Mouse (Mus musculus) liver, embryonic 14.5 days (tissue): ENCODE data around the gene Smarcb1. TPM values are rescaled to one million over a fixed set of nuclear protein-coding genes. Genes with fewer than 3 reads are reported as not detected.

Experiments
- ATAC-seq: fragments of 200-750 bp; cut with Nextera tagmentation; 2 replicates; pipeline ENCODE4 v1.8.0; 2017; ENCODE audit warnings: moderate number of reproducible peaks, mild to moderate bottlenecking, moderate library complexity; ENCODE audit not compliant: insufficient read depth
- DNase-seq, 3 experiments: peaks; one replicate each; pipeline ENCODE4 v3.0.0-alpha.2; 2012 to 2013; ENCODE audit warnings: low read depth in 3 of 3, low spot score in 3 of 3
- H3K27ac ChIP-seq: fragments of 300-500 bp; sonication (generic); 2 replicates; pipeline ENCODE4 v1.5.1; 2014; ENCODE audit warnings: moderate library complexity, mild to moderate bottlenecking, control low read depth, inconsistent platforms
- H3K27me3 ChIP-seq: fragments of 300-500 bp; sonication (generic); 2 replicates; pipeline ENCODE4 v1.6.1; 2014; ENCODE audit warnings: mild to moderate bottlenecking, low read length, moderate library complexity; ENCODE audit not compliant: control insufficient read depth, insufficient read depth
- H3K36me3 ChIP-seq: fragments of 300-500 bp; sonication (generic); replicated peaks from 2 replicates; pipeline ENCODE4 v1.6.1; 2014; ENCODE audit warnings: low read depth; ENCODE audit not compliant: control insufficient read depth, insufficient read depth
- H3K4me1 ChIP-seq, 2 experiments: fragments of 200-500 bp in 1 of 2; fragments of 300-500 bp in 1 of 2; sonication (generic) in 1 of 2; replicated peaks; 2 replicates each; pipeline ENCODE4 v1.6.1; 2012 to 2014; ENCODE audit warnings: antibody characterized with exemption in 1 of 2, inconsistent platforms in 1 of 2, low read length in 1 of 2; ENCODE audit not compliant: control insufficient read depth in 2 of 2, insufficient read depth in 2 of 2
- H3K4me2 ChIP-seq: fragments of 300-500 bp; sonication (generic); 2 replicates; pipeline ENCODE4 v1.6.1; 2014; ENCODE audit warnings: low read depth, mild to moderate bottlenecking, control low read depth, moderate library complexity
- H3K4me3 ChIP-seq, 2 experiments: fragments of 200-500 bp in 1 of 2; fragments of 300-500 bp in 1 of 2; sonication (generic) in 1 of 2; 2 replicates each; pipeline ENCODE4 v1.5.1; 2012 to 2014; ENCODE audit warnings: low read depth in 2 of 2, low read length in 2 of 2, mild to moderate bottlenecking in 2 of 2, control low read depth in 1 of 2, inconsistent platforms in 1 of 2, moderate library complexity in 1 of 2; ENCODE audit not compliant: insufficient read depth in 1 of 2
- H3K9ac ChIP-seq: fragments of 300-500 bp; sonication (generic); replicated peaks from 2 replicates; pipeline ENCODE4 v1.6.1; 2014; ENCODE audit warnings: mild to moderate bottlenecking, control low read depth, moderate library complexity
- H3K9me3 ChIP-seq: fragments of 300-500 bp; sonication (generic); 2 replicates; pipeline ENCODE4 v1.6.1; 2016; ENCODE audit warnings: low read length, mixed read lengths; ENCODE audit not compliant: control insufficient read depth
- CTCF ChIP-seq: IDR thresholded peaks from 2 replicates; pipeline ENCODE4 v1.5.1; 2016; ENCODE audit warnings: antibody characterized with exemption, low read depth, control low read depth
- EP300 ChIP-seq: IDR thresholded peaks from 2 replicates; pipeline ENCODE4 v1.6.1; 2016; ENCODE audit warnings: antibody characterized with exemption, low read depth
- WGBS: fragments of 180-500 bp; shearing (Covaris S2); extraction: QIAGEN DNeasy Blood & Tissue Kit; methylation state at CpG from one replicate; pipeline ENCODE4 v1.1.7; 2014; ENCODE audit not compliant: insufficient replicate concordance; 5-methylcytosine and 5-hydroxymethylcytosine counted together
- polyA plus RNA-seq, 2 experiments: library from polyadenylated mRNA; depleted of rRNA in 1 of 2; stranded (reverse) in 1 of 2; unstranded in 1 of 2; fragments of >200 nt; fragmentation: Nextera tagmentation in 1 of 2; extraction: Ambion mirVana in 1 of 2; gene quantifications; 2 replicates each; pipeline versions ENCODE4 v1.2.1 to v1.2.3; 2012 to 2014

Gene Smarcb1
- polyA plus RNA-seq, 2 experiments, result 28.5 to 47.7 TPM

DNA sequence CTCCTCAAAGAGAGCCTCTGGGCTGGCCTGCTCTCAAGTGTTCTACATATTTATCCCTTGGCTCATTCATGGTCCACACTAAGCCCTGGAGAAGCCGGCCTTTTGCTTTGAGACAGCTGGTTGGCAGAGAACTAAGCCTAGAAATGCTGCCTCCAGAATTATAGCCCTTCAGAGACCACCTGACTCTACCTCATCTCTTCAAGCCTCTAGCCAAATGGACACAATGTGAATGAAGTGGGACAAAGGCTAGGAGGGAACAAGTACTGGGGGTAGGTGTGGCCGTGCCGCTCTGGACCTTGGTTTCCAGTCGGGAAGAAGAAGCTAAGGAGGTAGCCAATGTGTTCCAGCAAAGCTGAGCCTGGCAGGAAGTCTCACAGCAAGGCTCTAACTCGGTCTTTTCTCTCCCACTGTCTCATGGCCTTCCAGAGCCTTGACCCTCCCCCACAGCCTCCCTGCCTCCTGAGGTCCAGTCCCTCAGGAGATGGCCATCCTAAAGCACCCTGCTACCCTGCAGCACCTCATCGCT, 23.3 kb downstream of the Smarcb1 start:
- H3K27ac ChIP-seq, result no peak overlapping the region
- H3K9me3 ChIP-seq, result no peaks in the 10 kb centered on the region
- WGBS, result 82% methylated on average over 6 of the region's 6 CpGs
- H3K9ac ChIP-seq, result no peak overlapping the region
- H3K27me3 ChIP-seq, result no peaks in the 10 kb centered on the region
- no peak overlapping the region for H3K4me2 ChIP-seq
- ATAC-seq (no peak), DNase-seq (no peak)
- no peak for TF ChIP-seq CTCF
- TF ChIP-seq EP300, result no peak
- H3K4me1 ChIP-seq, result no peaks in the 10 kb centered on the region
- H3K4me3 ChIP-seq, result no peak overlapping the region
- peaks cover 36% of the 10 kb centered on the region for H3K36me3 ChIP-seq

DNA sequence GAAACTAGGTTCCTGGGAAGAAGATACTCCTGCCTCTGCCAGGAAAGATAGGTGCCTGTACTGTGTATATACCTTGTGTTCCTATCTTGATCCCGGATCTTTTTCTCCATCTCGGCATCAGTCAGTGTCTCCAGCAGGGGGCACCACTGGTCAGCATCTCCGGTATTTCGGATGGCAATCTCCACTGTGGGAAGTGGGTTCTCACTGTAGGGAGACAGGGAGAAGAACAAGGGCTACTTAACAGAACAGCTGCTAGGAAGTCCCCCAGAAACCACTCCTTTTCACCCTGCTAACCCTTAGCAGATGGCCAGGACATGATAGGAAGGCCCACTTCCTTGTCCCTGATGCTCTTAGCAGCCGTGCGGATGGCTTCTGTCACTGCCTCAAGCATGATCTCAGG, 24.0 kb downstream of the Smarcb1 start:
- 48% methylated on average over 6 of the region's 6 CpGs for WGBS

DNA sequence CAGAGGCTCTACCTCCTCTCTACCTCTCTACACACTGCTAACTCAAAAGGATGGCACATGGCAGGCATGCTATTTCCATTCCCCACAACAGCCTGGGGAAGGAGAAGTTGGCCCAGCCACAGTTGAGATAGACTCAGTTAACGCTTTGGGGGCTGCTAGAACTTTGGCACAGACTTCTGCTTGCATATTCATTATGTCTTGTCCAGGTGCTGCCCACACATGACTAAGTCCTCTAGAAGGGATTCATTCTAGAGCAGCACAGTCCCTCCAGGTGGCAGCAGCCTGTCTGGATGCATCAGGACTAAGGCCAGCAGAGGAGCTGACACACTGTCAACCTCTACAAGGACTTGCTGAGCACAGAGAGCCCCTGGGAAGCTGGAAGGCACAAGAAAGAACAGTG, 25.2 kb downstream of the Smarcb1 start:
- TF ChIP-seq CTCF (no peak), EP300 (no peak)
- Histone ChIP-seq H3K9ac (no peak overlapping the region), H3K27me3 (no peaks in the 10 kb centered on the region), H3K4me3 (no peak overlapping the region), H3K4me1 (peaks cover 0 to 3% of the 10 kb centered on the region in 2 experiments; a peak in 1 of 4 replicates), H3K36me3 (peaks cover 22% of the 10 kb centered on the region), H3K9me3 (no peaks in the 10 kb centered on the region), H3K27ac (no peak overlapping the region), H3K4me2 (no peak overlapping the region)
- DNase-seq (no peak), ATAC-seq (no peak)
- 90% methylated on average over 1 of the region's 1 CpGs for WGBS

More for the DNA sequence above, 24.0 kb downstream of the Smarcb1 start:
- H3K27ac ChIP-seq, result no peak overlapping the region
- H3K4me1 ChIP-seq, result peaks cover 0 to 3% of the 10 kb centered on the region in 2 experiments; a peak in 1 of 4 replicates
- ATAC-seq (no peak), DNase-seq (peak in 1 of 3 experiments; percentile 36)
- TF ChIP-seq CTCF, result peak; percentile 87
- TF ChIP-seq EP300, result no peak
- H3K9me3 ChIP-seq, result no peaks in the 10 kb centered on the region
- no peaks in the 10 kb centered on the region for H3K27me3 ChIP-seq
- H3K4me2 ChIP-seq, result no peak overlapping the region
- H3K4me3 ChIP-seq, result no peak overlapping the region
- H3K9ac ChIP-seq, result no peak overlapping the region
- peaks cover 28% of the 10 kb centered on the region for H3K36me3 ChIP-seq

DNA sequence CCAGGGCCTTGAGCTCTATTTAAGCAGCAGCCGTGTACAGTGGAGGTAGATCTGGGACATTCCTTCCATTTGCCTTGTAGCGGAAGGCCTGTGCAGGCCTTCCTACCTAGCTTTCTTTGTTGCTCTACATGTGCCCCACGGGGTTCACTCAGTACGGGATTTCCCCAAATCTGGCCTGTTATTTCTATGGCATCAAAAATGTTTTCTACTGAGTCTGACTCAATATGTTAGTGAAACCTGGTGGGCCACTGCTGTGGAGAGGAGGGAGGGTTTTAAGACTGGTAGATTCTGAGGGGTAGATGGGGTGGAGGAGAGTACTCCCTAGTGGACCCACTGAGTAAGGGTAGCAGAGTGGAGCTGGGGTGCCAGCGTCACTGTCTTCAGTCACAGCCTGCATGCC, 25.7 kb downstream of the Smarcb1 start:
- Histone ChIP-seq H3K4me3 (no peak overlapping the region), H3K27me3 (no peaks in the 10 kb centered on the region), H3K9me3 (no peaks in the 10 kb centered on the region), H3K36me3 (peaks cover 22% of the 10 kb centered on the region), H3K9ac (no peak overlapping the region), H3K27ac (no peak overlapping the region), H3K4me2 (no peak overlapping the region), H3K4me1 (peaks cover 0 to 3% of the 10 kb centered on the region in 2 experiments; a peak in 1 of 4 replicates)
- TF ChIP-seq EP300 (no peak), CTCF (no peak)
- ATAC-seq, result no peak
- DNase-seq, result no peak
- 83% methylated on average over 5 of the region's 5 CpGs for WGBS

DNA sequence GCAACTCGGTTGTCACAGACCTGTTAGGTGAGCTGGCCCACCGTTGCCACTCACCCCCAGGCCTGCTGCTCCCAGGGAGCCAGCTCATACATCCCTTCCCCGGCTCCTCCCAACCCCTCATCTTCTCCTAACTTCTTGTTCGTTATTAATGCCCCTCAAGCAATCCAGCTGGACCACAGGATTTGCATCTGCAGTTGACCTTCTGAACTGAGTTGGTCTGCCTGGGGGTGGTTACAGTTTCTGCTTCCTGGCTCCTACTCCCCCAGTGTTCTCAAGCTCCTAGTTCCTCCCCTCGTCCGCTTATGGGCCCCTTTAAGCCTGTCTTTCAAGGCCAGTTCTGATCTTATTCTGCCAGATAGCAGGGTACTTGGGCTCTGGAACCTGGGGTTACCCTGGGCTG, 26.8 kb downstream of the Smarcb1 start:
- H3K4me2 ChIP-seq, result no peak overlapping the region
- peaks cover 0 to 3% of the 10 kb centered on the region in 2 experiments; a peak in 1 of 4 replicates for H3K4me1 ChIP-seq
- no peak for ATAC-seq
- no peak overlapping the region for H3K27ac ChIP-seq
- TF ChIP-seq CTCF (no peak), EP300 (no peak)
- 64% methylated on average over 6 of the region's 6 CpGs for WGBS
- H3K4me3 ChIP-seq, result no peak overlapping the region
- H3K36me3 ChIP-seq, result peaks cover 20% of the 10 kb centered on the region
- H3K27me3 ChIP-seq, result no peaks in the 10 kb centered on the region
- H3K9ac ChIP-seq, result no peak overlapping the region
- DNase-seq, result no peak
- no peaks in the 10 kb centered on the region for H3K9me3 ChIP-seq
